Mouse (Mus musculus) CD8-positive naive resting alpha-beta T cell, adult 2 months (primary cell): ENCODE results near the gene Snw1.

Experiments used
- DNase-seq, 2 experiments: peaks; one replicate each; pipeline ENCODE4 v3.0.0; 2022; ENCODE audit warnings: low read depth in 2 of 2, low spot score in 2 of 2

Snw1 gene

DNA sequence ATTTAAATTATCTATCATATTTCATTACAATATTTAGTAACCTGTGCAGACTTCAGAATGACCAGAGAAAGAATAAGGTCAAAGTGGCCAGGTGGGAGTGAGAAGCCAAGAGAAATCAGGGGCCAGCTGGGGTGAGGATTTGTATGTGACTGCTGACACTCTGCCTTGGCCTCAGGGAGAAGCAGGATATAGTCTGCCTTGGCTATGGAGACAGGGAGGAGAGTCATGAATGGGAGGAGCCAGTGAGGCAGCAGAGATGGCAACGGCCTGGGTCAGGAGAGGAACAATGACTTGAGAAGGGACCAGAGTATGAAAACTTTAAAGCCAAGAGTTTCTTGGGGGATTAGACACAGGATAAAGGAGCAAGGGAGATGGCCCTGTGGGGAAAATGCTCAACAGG lies 48.4 kb downstream of the Snw1 start:
- no peak for DNase-seq

DNA sequence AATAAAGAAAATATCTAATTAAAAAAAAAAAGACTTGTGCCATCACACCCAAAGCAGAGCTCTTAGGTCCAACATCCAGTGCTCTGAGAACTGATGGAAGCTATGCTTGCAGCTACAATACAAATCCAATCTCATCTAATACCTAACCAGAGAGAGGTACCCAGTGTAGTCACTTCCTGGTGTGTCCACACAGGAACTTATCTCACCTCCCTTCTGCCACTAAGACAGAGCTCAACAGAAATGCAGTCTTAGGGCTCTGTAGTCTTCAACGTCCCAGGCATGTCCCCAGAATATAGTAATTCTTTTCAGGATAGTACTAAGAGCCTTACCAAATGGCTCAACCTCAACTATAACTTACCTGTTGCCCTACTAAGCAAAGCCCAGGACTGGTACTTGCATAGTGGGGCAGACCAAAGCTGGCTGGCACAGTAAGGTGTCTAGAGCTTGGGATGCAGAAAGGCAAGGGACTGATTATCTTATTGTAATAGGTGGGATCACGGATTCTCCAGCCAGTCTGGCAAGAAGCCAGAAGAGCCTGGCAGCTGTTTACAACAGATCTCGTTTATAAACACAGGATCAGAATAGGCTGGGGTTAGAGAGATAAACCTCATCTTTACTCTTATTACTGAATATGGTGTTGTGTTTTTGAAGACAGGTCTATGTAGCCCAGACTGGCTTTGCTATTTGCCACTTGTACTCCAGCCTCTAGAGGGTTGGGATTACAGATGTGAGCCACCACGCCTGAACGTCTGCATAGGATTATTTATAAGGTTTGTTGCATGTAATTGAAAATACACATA lies 50.2 kb downstream of the Snw1 start:
- DNase-seq = no peak

DNA sequence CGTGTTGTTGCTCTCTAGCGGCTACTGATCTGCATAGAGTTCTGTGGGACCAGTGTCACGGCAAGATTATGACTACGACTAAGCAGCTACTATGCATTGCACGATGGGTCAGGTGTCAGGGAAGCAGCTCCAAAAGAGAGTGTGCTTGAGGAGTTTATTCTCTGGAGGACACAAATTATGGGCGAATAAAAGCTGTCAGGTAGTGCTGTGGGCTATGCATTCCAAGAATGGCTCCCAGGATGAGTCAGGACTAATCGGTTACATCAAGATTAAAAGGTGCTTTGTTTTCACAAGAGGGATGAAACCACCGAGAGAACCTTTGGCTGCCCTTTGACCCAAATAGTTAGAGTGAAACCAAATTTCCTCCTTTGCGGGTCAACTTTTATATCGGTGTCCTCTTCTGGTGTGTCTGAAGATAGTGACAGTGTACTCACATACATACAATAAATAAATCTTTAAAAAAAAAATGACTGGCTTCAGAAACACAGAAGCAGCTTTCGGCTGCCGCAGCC lies 52.0 kb downstream of the Snw1 start:
- DNase-seq = no peak

DNA sequence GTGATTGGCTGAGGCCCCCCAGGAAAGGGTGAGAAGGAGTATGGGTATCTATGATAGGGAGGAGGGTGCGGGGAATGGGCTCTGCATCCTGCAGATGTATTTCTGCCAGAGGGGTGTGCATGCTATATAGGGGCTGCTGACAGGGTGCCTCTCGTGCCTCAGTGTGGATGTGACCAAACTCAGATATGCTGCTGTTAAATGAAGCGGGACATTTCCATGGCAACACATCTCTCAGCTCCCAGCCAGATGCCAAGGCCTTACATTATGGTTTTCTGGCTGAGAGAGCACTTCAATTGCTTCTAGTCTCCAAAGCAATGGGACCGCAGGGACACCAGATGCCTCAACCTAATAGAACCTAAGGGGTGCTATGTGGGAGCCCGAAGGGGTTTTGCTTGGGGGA lies 53.2 kb downstream of the Snw1 start:
- DNase-seq = no peak

DNA sequence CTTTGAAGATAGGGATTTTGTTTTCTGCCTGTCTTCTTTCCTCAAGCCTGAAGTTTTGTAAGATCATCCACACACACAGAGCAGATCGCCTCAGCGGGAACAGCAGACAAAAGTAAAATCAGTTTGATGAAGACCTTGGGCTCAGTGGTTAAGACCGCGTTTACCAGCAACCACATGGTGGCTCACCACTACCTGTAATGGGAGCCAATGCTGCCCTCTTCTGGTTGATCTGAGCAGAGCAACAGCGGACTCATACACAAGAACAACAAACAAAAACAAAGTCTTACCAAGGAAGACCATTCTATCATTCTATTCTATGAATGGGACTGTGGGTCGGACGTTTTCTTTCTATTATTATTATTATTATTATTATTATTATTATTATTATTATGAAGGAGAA lies 55.4 kb downstream of the Snw1 start:
- DNase-seq = peak; percentile 18 to 47

DNA sequence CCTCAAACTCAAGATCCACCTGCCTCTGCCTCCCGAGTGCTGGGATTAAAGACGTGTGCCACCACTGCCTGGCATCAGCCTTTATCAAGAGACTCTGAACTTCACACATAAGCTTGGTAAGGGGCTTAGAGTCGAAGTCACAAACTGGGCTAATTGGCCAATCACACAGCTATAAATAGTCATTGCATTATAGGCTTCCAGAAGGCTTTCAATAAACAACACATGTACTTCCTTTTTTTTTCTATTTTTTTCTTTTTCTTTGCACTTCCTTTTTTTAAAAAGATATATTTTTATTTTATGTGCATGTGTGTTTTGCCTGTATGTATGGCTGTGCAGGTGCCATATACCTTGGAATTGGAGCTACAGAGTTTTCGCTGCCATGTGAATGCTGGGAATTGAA lies 56.7 kb downstream of the Snw1 start:
- DNase-seq = no peak

DNA sequence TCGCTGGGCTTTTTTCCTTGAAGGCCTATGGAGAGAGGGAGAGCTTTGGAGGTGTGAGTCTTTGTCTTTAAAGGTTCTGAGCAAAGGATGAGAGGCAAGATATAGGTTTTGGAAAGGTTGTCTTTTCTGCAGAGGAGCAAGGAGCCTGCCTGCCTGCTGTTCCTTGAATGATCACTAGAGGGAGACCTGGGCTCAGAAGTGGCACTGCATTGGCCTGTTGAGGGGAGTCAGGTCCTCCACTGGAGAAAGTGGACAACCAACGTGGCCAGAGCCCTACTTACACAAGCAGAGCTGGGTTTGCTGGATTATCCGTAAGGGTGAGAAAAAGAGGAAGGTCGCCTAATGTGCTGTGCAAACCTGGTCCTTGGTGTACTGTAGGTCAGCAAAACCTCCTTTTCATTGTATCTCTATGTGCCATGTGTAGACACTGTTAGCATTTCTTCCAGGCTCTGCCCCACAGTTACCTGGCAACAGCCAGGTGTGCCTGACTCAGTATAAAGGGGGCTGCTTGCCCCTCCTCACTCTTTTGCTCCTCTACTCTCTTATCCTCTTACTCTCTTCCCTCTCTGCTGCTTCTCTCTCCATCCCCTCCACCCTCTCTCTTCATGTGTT lies 58.8 kb downstream of the Snw1 start:
- DNase-seq = peak; percentile 43 to 63

DNA sequence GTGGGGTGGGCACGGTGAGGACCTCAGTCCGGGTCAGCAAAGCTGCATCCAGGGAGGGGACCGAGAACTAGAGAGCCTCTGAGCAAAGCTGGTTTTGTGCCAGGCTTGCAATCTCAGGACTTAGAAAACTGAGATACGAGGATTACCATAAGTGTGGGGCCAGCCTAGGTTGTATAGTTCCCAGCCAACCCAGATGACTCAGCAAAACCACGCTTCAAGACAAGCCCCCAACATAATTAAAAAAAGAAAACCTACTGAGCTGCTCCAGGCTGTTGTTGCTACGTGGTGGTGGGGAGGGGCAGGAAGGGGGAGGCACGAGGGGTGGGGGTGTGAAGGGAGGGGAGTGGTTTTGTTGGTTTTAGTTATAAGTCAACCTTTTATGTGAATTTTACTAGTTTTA lies 61.1 kb downstream of the Snw1 start:
- DNase-seq = no peak

DNA sequence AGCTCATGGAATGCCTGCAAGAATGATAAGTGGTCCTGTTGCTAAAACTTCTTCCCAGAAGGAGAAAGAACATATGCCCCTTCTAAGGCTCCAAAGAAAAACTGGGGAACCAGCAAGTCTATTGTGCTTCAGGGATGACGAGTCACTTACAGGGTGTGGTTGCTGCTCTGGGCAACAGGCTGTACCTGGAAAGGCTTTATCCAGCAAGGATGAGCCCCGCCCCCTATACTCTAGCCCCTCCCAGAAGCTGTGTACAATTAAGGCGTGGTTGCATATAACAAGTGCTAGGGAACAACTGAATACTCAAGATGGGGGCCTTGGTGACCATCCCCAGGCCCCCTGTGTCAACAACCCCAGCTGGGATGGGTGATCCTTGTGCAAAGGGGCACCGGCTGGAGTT lies 63.0 kb downstream of the Snw1 start:
- DNase-seq = no peak

DNA sequence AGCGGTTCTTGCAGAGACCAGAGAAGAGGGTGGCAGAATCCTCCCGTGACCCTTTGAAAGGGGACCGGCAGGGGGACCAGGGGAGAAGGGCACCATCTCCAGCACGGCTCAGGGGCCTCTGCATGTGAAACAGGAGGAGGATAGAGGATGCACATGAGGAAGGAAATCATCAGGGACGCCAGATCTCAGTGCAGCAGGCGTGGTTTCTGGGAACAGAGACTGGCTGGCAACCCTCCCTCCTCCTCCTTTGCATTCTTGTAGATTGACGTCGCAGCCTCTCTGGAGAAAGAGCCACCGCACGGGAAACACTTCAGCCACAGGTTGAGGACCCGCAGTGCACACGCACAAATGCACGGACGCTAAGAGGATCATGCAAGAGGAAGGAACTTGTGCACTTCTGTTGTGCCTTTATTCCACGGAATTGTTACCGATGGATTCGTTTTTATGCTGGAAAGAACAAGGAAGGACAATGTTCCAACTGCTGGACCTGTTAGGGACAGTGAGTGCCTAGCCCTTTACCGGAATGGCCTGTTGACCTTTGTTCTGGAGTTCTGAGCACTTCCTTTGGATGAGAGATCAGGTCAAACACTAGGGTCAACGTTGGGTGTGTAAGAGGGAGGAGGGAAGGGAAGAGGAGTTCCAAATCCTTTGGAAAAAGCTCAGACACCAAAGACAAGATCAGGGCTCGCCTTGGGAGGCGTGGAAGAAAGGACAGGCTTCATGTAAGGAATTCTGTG lies 64.0 kb downstream of the Snw1 start:
- no peak for DNase-seq

DNA sequence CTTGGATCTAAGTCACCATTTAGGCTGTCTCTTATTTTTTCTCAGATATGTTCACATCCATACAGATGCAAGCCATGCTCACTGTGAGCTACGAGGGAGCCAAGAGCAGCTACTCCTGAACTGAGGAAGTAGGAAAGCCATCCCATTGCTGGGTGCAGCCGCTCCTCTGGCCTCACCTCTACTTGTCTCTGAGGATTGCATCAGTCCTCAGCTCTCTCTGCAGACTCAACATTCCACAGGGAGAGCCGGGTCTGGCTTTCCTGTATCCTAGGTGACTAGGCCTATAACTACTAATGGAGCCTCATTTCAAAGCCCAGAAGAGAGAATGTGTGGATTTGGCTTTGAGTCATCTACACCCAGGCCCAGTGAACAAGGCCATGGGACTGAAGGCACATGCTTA lies 66.4 kb downstream of the Snw1 start:
- no peak for DNase-seq

DNA sequence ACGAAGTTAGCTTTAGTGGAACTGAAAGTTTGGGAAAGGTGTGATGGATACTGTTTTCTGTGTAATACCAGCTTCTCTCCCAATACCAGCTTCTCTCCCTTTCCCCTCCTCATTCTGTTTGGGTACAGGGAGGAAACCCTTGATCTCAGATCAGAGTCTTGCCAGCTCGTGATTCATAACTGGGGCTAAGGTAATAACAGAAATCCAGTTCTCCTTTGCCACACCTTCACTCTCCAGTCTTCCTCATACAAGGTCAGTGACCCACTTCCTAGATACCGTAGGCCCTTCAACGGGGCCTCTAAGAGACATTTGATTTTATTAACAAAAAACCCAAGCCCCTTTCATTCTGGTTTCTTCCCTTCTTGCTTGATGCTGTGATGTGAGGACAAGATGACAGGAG lies 66.9 kb downstream of the Snw1 start:
- no peak for DNase-seq

DNA sequence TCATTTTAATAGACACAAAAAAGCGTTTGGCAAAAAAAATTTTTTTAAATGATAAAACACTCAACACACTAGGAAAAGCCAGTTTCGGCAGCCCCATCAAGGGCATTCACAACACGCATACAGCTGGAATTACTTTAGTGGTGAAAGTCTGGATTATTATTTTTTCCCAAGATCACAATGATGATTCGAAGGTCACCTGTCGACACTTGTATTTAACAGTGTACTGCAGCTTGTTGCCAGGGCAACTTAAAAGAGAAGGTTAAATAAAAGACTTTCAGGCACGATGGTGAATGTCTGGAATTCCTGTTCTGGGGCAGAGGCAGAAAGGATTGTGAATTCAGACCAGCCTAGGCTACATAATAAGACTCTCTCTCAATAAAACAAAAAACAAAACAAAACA lies 70.2 kb downstream of the Snw1 start:
- no peak for DNase-seq

DNA sequence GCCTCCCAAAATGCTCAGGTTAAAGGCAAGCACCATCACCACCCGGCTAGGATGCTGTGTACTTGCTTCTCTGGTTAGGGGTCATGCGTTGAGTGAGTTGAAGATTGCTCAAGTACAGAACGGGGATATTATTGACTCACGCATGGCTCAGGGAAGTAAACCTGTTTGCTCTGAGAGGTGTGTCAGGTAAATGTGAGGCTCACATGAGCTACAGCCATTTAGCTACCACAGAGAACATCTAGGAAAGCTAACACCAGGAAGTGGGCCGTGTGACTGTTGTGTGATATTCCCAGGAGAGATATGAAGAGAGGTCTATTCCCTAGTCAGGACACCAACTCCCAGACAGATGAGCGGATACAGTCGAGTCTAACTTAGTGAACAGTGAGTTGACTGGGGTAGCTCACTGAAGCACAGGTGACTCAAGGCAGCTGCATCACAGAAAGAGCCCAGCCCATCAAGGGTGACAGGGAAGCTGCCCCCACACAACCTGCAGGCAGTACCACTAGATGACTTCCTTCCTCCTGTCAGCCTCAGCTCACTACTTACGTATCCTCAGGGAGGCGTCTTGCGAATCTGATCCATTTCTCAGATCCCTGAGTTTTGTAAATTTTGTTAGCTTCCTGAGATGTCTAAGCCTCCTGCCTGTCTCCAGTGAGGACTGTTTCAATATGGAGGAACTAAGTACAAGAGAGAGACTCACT lies 72.8 kb downstream of the Snw1 start:
- DNase-seq = no peak
